Mouse (Mus musculus) ES-Bruce4 (cell line): Measurements from ENCODE around the gene Ctbp2. TPM values are rescaled to one million over a fixed set of nuclear protein-coding genes. Genes with fewer than 3 reads are reported as not detected.

ENCODE experiments used
- H3K27ac ChIP-seq: 2 replicates; pipeline ENCODE4 v1.5.1; 2012; ENCODE audit warnings: low read length, inconsistent platforms; ENCODE audit not compliant: insufficient read depth
- H3K27me3 ChIP-seq: 2 replicates; pipeline ENCODE4 v1.6.1; 2012; ENCODE audit warnings: mild to moderate bottlenecking, low read length, inconsistent platforms; ENCODE audit not compliant: control insufficient read depth, poor library complexity, insufficient read depth, severe bottlenecking
- H3K36me3 ChIP-seq: 2 replicates; pipeline ENCODE4 v1.6.1; 2012; ENCODE audit warnings: inconsistent platforms, mild to moderate bottlenecking, low read length, moderate library complexity; ENCODE audit not compliant: control insufficient read depth, poor library complexity, insufficient read depth, severe bottlenecking
- H3K4me1 ChIP-seq: one replicate; pipeline ENCODE4 v1.8.1; 2011; ENCODE audit warnings: low read length; ENCODE audit not compliant: control insufficient read depth, insufficient read depth
- H3K4me3 ChIP-seq: 2 replicates; pipeline ENCODE4 v1.5.1; 2011; ENCODE audit warnings: low read depth, mild to moderate bottlenecking, low read length
- H3K9ac ChIP-seq: 2 replicates; pipeline ENCODE4 v1.6.1; 2012; ENCODE audit warnings: low read depth, mild to moderate bottlenecking, inconsistent platforms; ENCODE audit not compliant: poor library complexity, severe bottlenecking
- H3K9me3 ChIP-seq: replicated peaks from 2 replicates; pipeline ENCODE4 v1.6.1; 2012; ENCODE audit warnings: mild to moderate bottlenecking, low read length, inconsistent platforms; ENCODE audit not compliant: control insufficient read depth, poor library complexity, insufficient read depth, severe bottlenecking
- CTCF ChIP-seq: IDR thresholded peaks from one replicate; pipeline ENCODE4 v1.8.1; 2011; ENCODE audit warnings: low read depth, low read length
- EP300 ChIP-seq: IDR thresholded peaks from 2 replicates; pipeline ENCODE4 v1.6.1; 2011; ENCODE audit warnings: low read depth, low read length; ENCODE audit not compliant: insufficient read depth
- POLR2A ChIP-seq: IDR thresholded peaks from one replicate; pipeline ENCODE4 v1.8.1; 2011; ENCODE audit warnings: low read length; ENCODE audit not compliant: insufficient read depth
- polyA plus RNA-seq: library from polyadenylated mRNA; stranded (reverse); fragments of >200 nt; gene quantifications from 2 replicates; pipeline ENCODE4 v1.2.4, GENCODE M21; 2011; ENCODE audit warnings: low read depth; ENCODE audit not compliant: missing spikeins, insufficient read depth, insufficient read length

Gene Ctbp2
- polyA plus RNA-seq, 1 experiment: 218 TPM

DNA sequence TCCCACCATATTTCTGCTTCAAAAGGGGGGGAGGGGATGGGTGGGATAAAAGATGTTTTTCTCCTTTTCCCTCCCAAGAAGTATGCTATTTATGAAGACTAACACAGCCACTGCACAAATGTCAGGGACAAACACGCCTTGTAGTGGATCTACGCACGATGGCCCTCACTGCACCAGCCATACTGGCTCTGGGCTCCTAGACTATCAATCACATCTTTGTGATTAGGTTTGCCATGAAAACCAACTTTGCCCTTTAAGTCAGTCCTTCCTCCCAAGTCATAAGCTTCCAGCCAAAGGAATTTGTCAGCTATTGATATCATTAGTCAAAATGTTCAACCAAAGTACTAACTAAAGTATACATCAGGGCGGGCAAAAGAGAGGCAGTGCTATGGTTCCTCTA lies 96.2 kb downstream of the Ctbp2 start:
- H3K27me3 ChIP-seq: no peaks in the 10 kb centered on the region
- H3K36me3 ChIP-seq: peaks cover 43% of the 10 kb centered on the region
- H3K4me3 ChIP-seq: no peak overlapping the region
- H3K4me1 ChIP-seq: peaks cover 8% of the 10 kb centered on the region
- H3K27ac ChIP-seq: no peak overlapping the region
- H3K9me3 ChIP-seq: no peaks in the 10 kb centered on the region
- H3K9ac ChIP-seq: no peak overlapping the region
- TF ChIP-seq POLR2A (no peak), CTCF (no peak), EP300 (no peak)

DNA sequence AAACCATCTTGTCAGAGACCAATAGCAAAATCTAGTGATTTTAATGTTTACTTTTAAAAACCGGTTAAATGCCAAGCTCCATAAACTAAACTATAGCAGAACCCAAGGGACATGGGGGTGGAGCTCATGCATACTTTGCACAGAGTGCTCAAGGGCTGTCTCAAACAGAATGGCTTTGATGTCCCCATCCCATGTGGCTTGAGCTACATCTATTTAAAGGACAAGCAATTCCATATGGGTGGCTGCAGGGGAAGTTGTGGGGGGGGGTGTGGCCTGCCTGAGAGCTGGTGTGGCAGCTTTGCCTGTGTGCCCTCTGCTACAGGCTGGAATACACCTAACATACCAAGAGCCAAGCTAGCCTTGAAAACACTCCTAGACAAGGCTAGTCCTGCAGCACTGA lies 99.5 kb downstream of the Ctbp2 start:
- H3K4me1 ChIP-seq: peaks cover 14% of the 10 kb centered on the region
- no peak overlapping the region for H3K9ac ChIP-seq
- no peaks in the 10 kb centered on the region for H3K27me3 ChIP-seq
- no peaks in the 10 kb centered on the region for H3K9me3 ChIP-seq
- no peak overlapping the region for H3K27ac ChIP-seq
- peaks cover 30% of the 10 kb centered on the region for H3K36me3 ChIP-seq
- H3K4me3 ChIP-seq: no peak overlapping the region
- no peak for TF ChIP-seq EP300
- TF ChIP-seq CTCF: no peak
- TF ChIP-seq POLR2A: no peak

GRCm38 (mm10) chr7:133019481-133020020 lies 104.6 kb downstream of the Ctbp2 start:
- Histone ChIP-seq H3K27ac (no peak overlapping the region), H3K4me1 (peaks cover 10% of the 10 kb centered on the region), H3K9me3 (no peaks in the 10 kb centered on the region), H3K4me3 (no peak overlapping the region), H3K36me3 (peaks cover 33% of the 10 kb centered on the region), H3K27me3 (no peaks in the 10 kb centered on the region), H3K9ac (no peak overlapping the region)
- TF ChIP-seq CTCF (no peak), EP300 (no peak), POLR2A (no peak)

DNA sequence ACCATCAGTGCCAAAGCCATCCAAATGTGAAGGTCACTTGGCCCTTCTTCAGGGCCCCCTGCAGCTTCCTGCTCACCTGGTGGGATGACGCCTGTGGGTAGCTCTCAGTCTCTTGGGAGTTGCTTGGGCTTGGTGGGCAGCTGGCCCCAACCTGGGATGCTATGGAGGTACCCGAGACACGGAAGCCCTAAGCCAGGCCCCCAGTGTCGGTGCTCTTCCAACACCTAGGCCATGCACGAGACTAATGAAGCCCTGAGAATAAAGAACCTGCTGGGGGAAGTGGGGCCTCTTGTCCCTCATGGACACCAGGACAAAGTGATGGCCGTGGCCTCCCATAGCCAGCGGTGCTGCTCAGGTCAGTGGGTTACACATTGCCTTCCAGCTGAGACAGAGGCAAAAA lies 105.2 kb downstream of the Ctbp2 start:
- peaks cover 12% of the 10 kb centered on the region for H3K4me1 ChIP-seq
- TF ChIP-seq POLR2A: no peak
- TF ChIP-seq CTCF: no peak
- TF ChIP-seq EP300: no peak
- no peak overlapping the region for H3K4me3 ChIP-seq
- no peak overlapping the region for H3K27ac ChIP-seq
- H3K9ac ChIP-seq: no peak overlapping the region
- peaks cover 36% of the 10 kb centered on the region for H3K36me3 ChIP-seq
- H3K9me3 ChIP-seq: no peaks in the 10 kb centered on the region
- no peaks in the 10 kb centered on the region for H3K27me3 ChIP-seq

GRCm38 (mm10) chr7:133015416-133016070 lies 108.6 kb downstream of the Ctbp2 start:
- H3K27ac ChIP-seq: no peak overlapping the region
- no peaks in the 10 kb centered on the region for H3K9me3 ChIP-seq
- TF ChIP-seq CTCF: no peak
- no peak for TF ChIP-seq EP300
- no peak for TF ChIP-seq POLR2A
- peaks cover 38% of the 10 kb centered on the region for H3K36me3 ChIP-seq
- H3K4me1 ChIP-seq: peaks cover 17% of the 10 kb centered on the region
- H3K4me3 ChIP-seq: no peak overlapping the region
- no peaks in the 10 kb centered on the region for H3K27me3 ChIP-seq
- H3K9ac ChIP-seq: no peak overlapping the region

DNA sequence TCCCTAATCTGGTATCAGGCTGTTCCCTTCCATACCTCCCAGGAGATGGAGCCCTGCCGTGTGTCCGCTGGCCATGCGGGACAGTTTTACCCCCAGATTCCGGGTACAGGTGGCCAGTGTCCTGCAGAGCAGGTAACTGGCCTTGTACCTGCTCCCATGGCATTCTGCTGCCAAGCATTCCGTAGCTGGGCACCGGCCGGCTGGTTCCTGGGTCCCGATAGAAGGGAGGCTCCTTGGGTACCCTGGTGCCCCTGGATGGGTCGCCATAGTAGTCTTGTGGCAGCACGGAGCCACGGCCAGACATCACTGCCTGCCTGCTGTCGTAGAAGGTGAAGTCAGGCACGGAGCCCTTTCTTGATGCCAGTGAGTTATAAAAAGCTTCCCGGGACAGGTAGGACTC lies 109.5 kb downstream of the Ctbp2 start:
- no peaks in the 10 kb centered on the region for H3K9me3 ChIP-seq
- peaks cover 41% of the 10 kb centered on the region for H3K36me3 ChIP-seq
- H3K27ac ChIP-seq: no peak overlapping the region
- no peaks in the 10 kb centered on the region for H3K27me3 ChIP-seq
- H3K4me1 ChIP-seq: peaks cover 9% of the 10 kb centered on the region
- no peak overlapping the region for H3K9ac ChIP-seq
- TF ChIP-seq CTCF: no peak
- TF ChIP-seq POLR2A: no peak
- no peak for TF ChIP-seq EP300
- no peak overlapping the region for H3K4me3 ChIP-seq
